Mouse (Mus musculus) gastrocnemius, postnatal 25 days (tissue): ENCODE data around the gene Slc29a1. TPM values are rescaled to one million over a fixed set of nuclear protein-coding genes. Genes with fewer than 3 reads are reported as not detected.
A peak's percentile ranks its signal among the peaks of the same experiment; 100 is the strongest.

Experiments used
- DNase-seq: peaks from one replicate; pipeline ENCODE4 v3.0.0; 2022
- total RNA-seq, 2 experiments: library from RNA; stranded (reverse); gene quantifications; 1 replicate in 1 of 2; 2 replicates in 1 of 2; pipeline ENCODE4 v1.2.3; 2021

The Slc29a1 gene
- total RNA-seq, 2 experiments from 2014 or later = 41.4 to 42.2 TPM

DNA sequence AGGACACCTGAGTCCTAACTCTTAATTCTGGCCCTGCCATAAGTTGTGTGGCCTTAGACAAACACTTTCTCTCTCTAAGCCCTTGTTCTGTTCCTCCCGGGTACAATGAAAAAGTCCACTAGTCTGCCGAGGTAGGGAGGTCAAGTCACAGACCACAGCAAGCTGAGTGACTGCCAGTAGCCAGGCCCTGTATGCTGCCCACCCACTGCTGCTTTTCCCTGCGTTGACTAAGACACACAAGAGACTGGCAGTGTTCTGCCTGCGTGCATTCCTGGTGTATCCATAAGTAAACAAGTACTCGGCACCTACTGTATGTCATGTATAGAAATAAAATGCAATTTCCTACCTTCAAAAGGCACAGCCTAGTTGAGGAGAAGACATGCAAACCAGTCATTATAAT lies 49.2 kb downstream of the Slc29a1 start:
- no peak for DNase-seq

GRCm38 (mm10) chr17:45549617-45550181 lies 49.7 kb downstream of the Slc29a1 start, which contains the start of gene Tmem151b:
Gene Tmem151b (minus strand): TSS chr17:45549677.
- DNase-seq = no peak

DNA sequence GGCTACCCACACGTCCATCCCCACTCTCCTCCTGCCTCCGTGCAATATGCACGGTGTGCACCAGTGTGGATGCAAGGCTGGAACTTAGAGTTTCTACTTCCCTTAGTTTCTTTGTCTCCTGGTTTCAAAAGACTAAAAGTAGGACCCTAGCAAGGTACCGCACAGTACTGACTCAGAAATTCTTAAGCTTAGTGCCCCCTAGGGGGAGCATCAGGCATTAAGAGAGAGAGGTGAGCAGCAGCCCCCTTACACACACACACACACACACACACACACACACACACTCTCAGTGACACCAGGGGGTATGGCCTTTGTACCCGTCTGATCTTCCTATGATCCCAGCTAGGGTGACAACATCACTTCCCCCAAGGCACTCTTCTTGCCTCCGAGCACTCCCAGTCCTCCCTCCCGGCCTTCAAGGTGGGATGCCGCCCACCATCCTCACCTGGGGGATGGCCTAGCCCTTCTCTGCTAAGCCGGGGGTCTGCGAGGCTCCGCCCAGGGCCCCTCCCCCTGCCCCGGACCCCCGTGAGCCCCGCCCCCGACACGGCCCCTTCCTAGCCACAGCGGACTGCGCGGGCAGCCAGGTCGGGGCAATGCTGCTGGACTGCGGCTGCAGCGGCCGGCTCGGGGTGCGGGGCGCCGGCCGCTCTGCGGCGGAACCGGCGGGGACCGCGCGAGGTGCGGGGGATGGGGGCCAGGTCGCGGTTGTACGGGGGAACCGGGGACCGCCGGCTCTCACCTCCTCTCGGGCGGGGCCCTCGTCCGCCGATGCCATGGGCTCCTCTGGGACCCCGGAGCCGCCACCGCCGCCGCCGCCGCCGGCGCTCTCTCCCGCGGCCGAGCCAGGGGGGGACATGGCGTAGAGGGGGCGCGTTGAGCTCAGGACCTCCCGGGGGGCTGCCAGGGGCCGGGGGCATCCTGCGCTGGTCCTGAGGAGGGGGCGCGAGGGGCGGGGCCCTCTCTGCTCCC lies 50.6 kb downstream of the Slc29a1 start:
- peak; percentile 9 for DNase-seq

DNA sequence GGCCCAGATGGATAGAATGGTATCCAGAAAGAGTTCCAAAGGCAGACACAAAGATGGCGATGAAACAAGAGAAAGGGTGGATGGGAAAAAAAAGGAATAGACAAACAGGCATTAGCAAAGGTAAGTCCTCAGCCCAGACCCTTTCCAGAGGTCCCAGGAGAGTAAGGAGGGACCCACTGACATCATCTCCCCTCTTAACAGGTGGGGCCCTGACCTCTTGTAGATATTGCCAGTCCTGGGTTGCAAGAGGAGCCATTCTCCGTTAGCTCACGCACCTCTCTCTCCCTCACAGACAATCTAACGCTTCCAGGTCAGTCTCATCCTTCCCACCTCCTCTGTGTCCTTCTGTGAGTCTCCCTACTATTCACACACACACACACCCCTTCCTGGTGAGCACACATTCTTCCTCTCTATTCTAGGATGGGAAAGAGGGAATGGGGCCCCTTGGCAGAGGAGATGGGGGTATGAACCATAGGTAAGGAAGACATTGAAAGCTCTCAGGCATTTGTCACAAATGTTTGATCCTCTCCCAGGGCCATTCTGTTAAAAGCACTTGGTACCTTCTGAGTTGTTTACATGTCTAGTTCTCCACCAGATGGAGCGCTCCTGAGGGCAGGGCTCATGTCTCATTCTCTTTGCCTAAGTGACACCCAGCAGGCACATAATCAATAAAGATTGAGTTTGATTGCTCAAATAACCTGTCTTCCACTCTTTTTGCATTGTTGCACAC lies 51.8 kb downstream of the Slc29a1 start:
- DNase-seq = no peak

DNA sequence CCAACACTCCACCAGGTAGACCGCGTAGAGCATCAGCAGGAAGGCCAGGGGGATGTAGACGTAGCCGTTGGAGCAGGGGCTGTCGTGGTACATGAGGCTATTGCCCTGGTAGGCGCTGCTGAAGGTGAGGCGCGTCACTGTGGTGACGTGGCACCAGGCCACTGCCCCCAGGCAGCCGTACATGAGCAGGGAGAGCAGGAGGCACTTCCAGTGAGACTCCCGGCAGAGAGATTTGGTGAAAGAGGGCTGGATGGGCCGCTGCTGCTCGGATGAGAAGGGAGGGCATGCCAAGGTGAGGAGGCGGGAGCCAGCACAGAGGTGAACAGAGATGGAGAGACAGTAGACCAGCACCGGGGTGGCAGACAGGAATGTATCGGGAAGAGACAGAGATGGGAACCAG lies 52.5 kb downstream of the Slc29a1 start:
- DNase-seq = no peak

- DNase-seq = no peak
These were observed 54.0 kb downstream of the Slc29a1 start for GRCm38 (mm10) chr17:45545278-45545961.

- no peak for DNase-seq
These were observed 54.5 kb downstream of the Slc29a1 start for GRCm38 (mm10) chr17:45544873-45545277.

DNA sequence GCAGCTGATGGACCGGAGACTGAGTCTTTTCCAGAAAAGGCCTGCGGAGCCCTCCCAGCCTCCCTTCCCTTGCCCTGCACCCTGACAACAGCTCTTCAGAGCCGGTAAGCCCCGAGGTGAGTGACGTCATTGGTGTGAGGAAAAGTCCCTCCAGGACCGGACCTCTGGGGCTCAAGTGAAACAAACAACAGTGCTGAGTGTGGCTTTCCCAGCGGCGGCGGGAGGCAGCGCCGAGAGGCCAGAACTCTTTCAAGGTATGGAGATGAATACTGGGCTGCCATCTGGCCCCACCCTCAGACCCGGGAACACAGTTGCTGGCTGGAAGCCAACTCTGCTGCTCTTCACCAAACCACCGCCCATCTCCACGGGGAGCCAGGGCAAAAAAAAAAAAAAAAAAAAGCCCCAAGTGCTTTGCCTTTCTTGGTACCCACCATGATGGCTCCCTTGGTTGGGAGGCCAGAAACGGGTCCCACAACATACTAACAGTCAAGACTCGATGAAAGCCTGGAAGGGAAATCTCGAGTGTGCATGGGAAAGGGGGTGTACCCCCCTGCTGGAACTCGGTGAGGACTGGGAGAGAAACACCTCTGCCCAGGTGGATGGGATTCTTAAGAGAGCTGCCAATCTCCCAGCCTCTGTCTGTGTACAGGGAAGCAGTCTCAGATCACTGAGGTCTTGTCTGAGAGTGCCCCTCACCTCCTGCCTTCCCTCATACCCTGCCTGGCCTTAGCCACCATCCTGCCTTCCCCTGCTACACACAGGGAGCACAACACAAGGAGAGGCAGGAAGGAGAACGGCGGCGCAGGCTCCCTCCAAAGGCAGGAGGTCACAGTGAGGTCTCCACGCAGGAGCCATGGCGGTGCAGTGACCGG lies 55.2 kb downstream of the Slc29a1 start:
- no peak for DNase-seq

GRCm38 (mm10) chr17:45543115-45543514 lies 56.3 kb downstream of the Slc29a1 start:
- DNase-seq = no peak

DNA sequence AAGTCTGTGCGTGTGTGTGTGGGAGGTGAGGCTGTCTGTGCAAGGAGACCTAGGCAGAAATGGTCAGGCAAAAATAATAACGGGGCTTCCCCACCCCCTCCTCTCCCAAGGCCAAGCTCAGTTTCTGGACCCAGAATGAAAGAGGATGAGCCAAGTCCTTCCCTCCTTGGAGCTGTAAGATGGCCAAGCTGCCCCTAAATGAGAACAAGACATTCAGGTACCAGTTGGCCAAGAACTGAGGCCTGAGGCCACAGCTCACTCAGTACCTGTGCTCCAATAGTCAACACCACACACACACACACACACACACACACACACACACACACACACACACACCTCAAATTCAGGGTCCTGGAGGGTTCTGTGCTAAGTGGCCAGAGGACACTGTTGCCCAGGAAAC lies 56.7 kb downstream of the Slc29a1 start:
- DNase-seq = no peak

DNA sequence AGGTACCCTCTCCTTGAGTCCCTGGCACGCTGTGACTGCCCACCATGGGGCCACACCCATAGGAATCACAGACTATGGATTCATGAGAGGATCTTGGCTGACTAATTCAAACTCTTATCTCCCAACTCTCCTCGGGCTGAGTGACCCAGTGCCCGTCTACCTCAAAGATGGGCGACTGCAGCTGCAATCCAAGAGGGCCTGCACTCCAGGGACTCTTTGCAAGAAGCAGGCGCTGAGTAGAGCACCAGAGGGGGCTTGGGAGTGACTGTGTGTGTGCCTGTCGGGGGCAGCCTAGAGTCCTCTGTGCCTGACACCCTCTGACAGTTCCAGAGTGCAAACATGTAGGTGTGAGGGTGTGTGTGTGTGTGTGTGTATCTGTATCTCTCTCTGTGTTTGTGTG lies 57.3 kb downstream of the Slc29a1 start:
- DNase-seq = no peak

GRCm38 (mm10) chr17:45539664-45540063 lies 59.7 kb downstream of the Slc29a1 start:
- DNase-seq = no peak

GRCm38 (mm10) chr17:45538394-45538793 lies 61.0 kb downstream of the Slc29a1 start:
- DNase-seq = no peak

DNA sequence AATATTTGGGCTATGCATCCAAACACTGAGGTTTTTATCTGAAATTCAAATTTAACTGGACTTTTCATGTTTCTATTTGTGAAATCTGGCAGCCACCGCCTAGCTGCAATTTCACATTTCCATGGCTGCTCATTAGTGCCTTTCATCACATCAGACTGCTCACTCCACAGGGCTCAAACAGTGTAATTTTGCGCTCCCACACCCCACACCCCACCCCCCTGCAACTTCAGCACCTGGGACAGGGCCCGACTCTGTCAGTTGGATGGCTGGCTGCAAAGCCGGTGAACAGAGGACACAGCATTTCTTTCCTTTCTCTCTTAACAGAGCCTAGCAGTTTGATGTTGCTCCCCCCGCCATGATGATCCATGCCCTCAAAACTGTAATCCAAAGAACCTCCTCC lies 63.1 kb downstream of the Slc29a1 start:
- no peak for DNase-seq

Other genes with a start within 250 kb of the Slc29a1 start
- 10 to 100 TPM; 32.9 to 33.3 TPM for gene Cdc5l, start 165.9 kb downstream of the Slc29a1 start, total RNA-seq
- not detected for gene Spats1, start 124.2 kb downstream of the Slc29a1 start, total RNA-seq
- 10 to 100 TPM; 13.5 to 13.8 TPM for gene Aars2, start 92.8 kb downstream of the Slc29a1 start, total RNA-seq
- not detected for gene Tcte1, start 76.2 kb downstream of the Slc29a1 start, total RNA-seq
- not detected for gene Tmem151b, start 49.9 kb downstream of the Slc29a1 start, total RNA-seq
- under 1 TPM; 0.48 to 0.69 TPM for gene Nfkbie, start 43.9 kb downstream of the Slc29a1 start, total RNA-seq
- 10 to 100 TPM; 17.5 to 21.5 TPM for gene Slc35b2, start 35.7 kb downstream of the Slc29a1 start, total RNA-seq
- gene Hsp90ab1, start 26.3 kb downstream of the Slc29a1 start, total RNA-seq = 100 to 1,000 TPM; 839 to 859 TPM
- gene Mymx, start 2.5 kb upstream of the Slc29a1 start, total RNA-seq = 1 to 10 TPM in 1 of 2 experiments, under 1 TPM in 1; 0.36 to 1.4 TPM
- gene Capn11, start 59.7 kb upstream of the Slc29a1 start, total RNA-seq = under 1 TPM; 0.13 to 0.59 TPM
- 10 to 100 TPM; 93.5 to 96.0 TPM for gene Mrpl14, start 86.7 kb upstream of the Slc29a1 start, total RNA-seq
- 10 to 100 TPM; 59.9 to 60.3 TPM for gene Tmem63b, start 87.3 kb upstream of the Slc29a1 start, total RNA-seq
- gene 1600014C23Rik, start 134.2 kb upstream of the Slc29a1 start, total RNA-seq = not detected